Mouse (Mus musculus) brain, embryonic 14.5 days (tissue): Measurements from ENCODE around the gene Trappc12.

Source experiments
- CTCF ChIP-seq: fragments of 200-500 bp; IDR thresholded peaks from 2 replicates; pipeline ENCODE4 v1.5.1; 2012; ENCODE audit warnings: inconsistent platforms, mild to moderate bottlenecking, moderate library complexity, borderline replicate concordance; ENCODE audit not compliant: insufficient read depth, insufficient read length; ENCODE audit errors: extremely low read depth
- POLR2A ChIP-seq: fragments of 200-500 bp; IDR thresholded peaks from 2 replicates; pipeline ENCODE4 v1.6.1; 2012; ENCODE audit warnings: mild to moderate bottlenecking, inconsistent platforms, borderline replicate concordance; ENCODE audit not compliant: poor library complexity, insufficient read depth, insufficient read length, severe bottlenecking; ENCODE audit errors: extremely low read depth

DNA sequence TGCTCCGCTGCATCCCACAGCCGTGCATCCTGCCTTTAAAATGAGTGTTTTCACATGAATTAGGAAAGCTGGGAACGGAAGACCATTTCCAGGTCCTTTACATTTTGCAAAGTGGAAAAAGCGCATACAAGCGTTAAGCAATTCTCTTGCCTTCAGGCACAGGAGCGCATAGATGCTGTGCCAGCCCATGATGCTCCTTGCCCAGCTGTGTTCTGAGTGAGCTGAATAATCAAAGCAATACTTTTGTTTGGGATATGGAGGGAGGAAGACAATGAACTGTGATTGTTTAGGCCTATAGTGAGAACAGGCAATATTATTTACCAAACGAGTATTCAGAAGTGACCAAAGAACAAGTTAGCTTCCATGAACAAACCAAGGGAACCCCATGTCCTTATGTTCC is 59.5 kb downstream of the Trappc12 start:
- TF ChIP-seq POLR2A (no peak), CTCF (no peak)
